Mouse (Mus musculus) forebrain, embryonic 14.5 days (tissue): ENCODE measurements around the gene Uhrf1. TPM values are rescaled to one million over a fixed set of nuclear protein-coding genes. Genes with fewer than 3 reads are reported as not detected.

Source experiments
- ATAC-seq: fragments of 200-750 bp; cut with Nextera tagmentation; 2 replicates; pipeline ENCODE4 v1.8.0; 2017; ENCODE audit warnings: mild to moderate bottlenecking, moderate library complexity
- DNase-seq: peaks from one replicate; pipeline ENCODE4 v3.0.0-alpha.2; 2015; ENCODE audit warnings: low spot score
- H3K27ac ChIP-seq: fragments of 300-500 bp; sonication (generic); 2 replicates; pipeline ENCODE4 v1.5.1; 2014; ENCODE audit warnings: low read depth, mild to moderate bottlenecking, control low read depth, low read length, moderate library complexity
- H3K27me3 ChIP-seq: fragments of 300-500 bp; sonication (generic); replicated peaks from 2 replicates; pipeline ENCODE4 v1.6.1; 2014; ENCODE audit warnings: low read length, control low read depth, mixed read lengths; ENCODE audit not compliant: control insufficient read depth, insufficient read depth
- H3K36me3 ChIP-seq: fragments of 300-500 bp; sonication (generic); 2 replicates; pipeline ENCODE4 v1.6.1; 2014; ENCODE audit warnings: low read length, control low read depth; ENCODE audit not compliant: control insufficient read depth, insufficient read depth
- H3K4me1 ChIP-seq: fragments of 300-500 bp; sonication (generic); 2 replicates; pipeline ENCODE4 v1.6.1; 2014; ENCODE audit warnings: antibody characterized with exemption, low read length, control low read depth; ENCODE audit not compliant: control insufficient read depth, insufficient read depth
- H3K4me2 ChIP-seq: fragments of 300-500 bp; sonication (generic); 2 replicates; pipeline ENCODE4 v1.6.1; 2014; ENCODE audit warnings: mild to moderate bottlenecking, control low read depth, low read length
- H3K4me3 ChIP-seq: fragments of 300-500 bp; sonication (generic); 2 replicates; pipeline ENCODE4 v1.5.1; 2014; ENCODE audit warnings: low read depth, low read length, control low read depth
- H3K9ac ChIP-seq: fragments of 300-500 bp; sonication (generic); 2 replicates; pipeline ENCODE4 v1.6.1; 2014; ENCODE audit warnings: mild to moderate bottlenecking, low read length, control low read depth, moderate library complexity
- H3K9me3 ChIP-seq: fragments of 300-500 bp; sonication (generic); replicated peaks from 2 replicates; pipeline ENCODE4 v1.6.1; 2016; ENCODE audit warnings: low read length, control low read depth, mixed read lengths; ENCODE audit not compliant: control insufficient read depth
- WGBS: fragments of 180-500 bp; shearing (Covaris S2); extraction: QIAGEN DNeasy Blood & Tissue Kit; methylation state at CpG from one replicate; pipeline ENCODE4 v1.1.7; 2014; 5-methylcytosine and 5-hydroxymethylcytosine counted together
- polyA plus RNA-seq: library from polyadenylated mRNA; unstranded; fragments of >200 nt; fragmentation: Nextera tagmentation; extraction: Ambion mirVana; gene quantifications from 2 replicates; pipeline ENCODE4 v1.2.1, GENCODE M21; 2014

Gene Uhrf1
- polyA plus RNA-seq, 1 experiment from 2014 or later = 47.4 TPM

DNA sequence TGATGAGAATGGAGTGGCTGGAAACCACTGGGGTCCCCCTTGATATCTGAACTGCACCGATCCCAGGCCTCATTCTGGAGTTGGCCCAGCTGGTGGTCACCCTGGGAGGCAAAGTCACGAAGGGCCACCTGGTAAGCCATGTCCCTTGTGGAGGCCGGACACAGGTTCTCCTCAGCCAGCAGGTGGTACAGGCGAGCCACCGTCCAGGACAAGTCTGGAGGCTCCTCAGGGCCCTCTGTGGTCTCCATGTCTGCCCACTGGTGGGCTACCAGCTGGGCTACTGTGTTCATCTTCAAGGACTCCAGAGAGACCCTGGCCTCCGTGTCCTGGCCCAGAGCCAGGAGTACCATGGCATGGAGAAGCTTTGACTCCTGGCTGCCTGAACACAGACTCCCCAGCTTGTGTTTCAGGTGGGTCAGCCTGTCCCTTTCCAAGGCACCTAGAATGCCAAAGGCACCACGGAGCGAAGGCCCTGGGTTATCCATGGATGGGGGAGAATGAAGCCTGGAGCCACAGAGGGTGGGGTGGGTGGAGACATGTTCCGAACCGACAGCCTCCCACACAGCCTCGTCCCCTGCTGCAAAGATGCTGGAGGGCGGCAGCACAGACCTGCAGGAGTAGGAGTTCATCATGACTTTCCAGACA is 31.4 kb upstream of the Uhrf1 start:
- no peak for ATAC-seq
- Histone ChIP-seq H3K4me2 (no peak overlapping the region), H3K27ac (no peak overlapping the region), H3K4me1 (no peaks in the 10 kb centered on the region), H3K4me3 (no peak overlapping the region), H3K27me3 (no peaks in the 10 kb centered on the region), H3K9me3 (no peaks in the 10 kb centered on the region), H3K9ac (no peak overlapping the region), H3K36me3 (no peaks in the 10 kb centered on the region)
- WGBS = 89% methylated on average over 12 of the region's 12 CpGs
- no peak for DNase-seq

- Histone ChIP-seq H3K4me1 (no peaks in the 10 kb centered on the region; the same call in 1 of the 2 replicates), H3K4me3 (no peak overlapping the region), H3K9me3 (no peaks in the 10 kb centered on the region), H3K4me2 (no peak overlapping the region), H3K36me3 (no peaks in the 10 kb centered on the region), H3K27ac (no peak overlapping the region), H3K9ac (no peak overlapping the region), H3K27me3 (no peaks in the 10 kb centered on the region)
- DNase-seq (no peak), ATAC-seq (no peak)
- WGBS = 79% methylated on average over 3 of the region's 3 CpGs
Observed at GRCm38 (mm10) chr17:56272644-56273043, 30.5 kb upstream of the Uhrf1 start.

DNA sequence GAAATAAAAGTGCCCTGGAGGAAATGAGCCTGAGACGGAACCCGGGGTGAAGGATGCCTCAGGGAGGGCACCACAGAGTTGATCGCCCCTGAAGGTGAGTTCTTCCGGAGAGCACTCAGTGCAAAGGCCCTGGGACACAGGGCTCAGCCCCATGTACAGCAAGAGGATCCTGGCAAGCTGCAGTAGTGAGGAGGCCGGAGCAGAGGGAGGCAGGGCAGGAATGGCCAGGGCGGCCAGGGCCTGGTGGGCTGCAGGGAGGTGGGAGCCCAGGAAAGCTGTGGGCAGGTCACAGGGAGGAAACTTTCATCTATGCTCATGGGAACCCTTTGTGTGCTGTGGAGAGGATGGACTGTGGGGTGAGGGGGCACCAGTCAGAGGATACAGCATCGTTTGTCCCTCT is 29.6 kb upstream of the Uhrf1 start:
- Histone ChIP-seq H3K36me3 (no peaks in the 10 kb centered on the region), H3K4me3 (no peak overlapping the region), H3K9ac (no peak overlapping the region), H3K9me3 (no peaks in the 10 kb centered on the region), H3K27me3 (no peaks in the 10 kb centered on the region), H3K4me2 (no peak overlapping the region), H3K27ac (no peak overlapping the region), H3K4me1 (no peaks in the 10 kb centered on the region; the same call in 1 of the 2 replicates)
- 88% methylated on average over 7 of the region's 7 CpGs for WGBS
- no peak for ATAC-seq
- DNase-seq = no peak

DNA sequence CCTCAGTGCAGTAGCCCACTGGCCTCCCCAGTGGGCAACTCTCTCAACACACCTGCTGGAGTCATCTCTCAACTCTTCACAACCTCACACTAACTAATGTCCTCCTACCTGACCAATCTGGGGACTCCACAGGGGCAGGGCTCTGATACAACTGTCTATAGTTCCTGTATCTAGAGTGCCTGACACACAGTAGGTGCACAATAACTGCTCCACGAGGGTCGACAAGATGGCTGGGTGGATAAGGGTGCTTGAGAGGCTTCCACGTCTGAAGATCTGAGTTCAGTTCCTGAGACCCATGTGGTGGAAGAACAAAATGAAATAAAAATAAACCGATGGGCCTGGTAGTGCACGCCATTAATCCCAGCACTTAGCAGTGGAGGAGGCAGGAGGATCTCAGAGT is 29.1 kb upstream of the Uhrf1 start:
- 91% methylated on average over 5 of the region's 5 CpGs for WGBS

GRCm38 (mm10) chr17:56275842-56276480 is 27.2 kb upstream of the Uhrf1 start:
- Histone ChIP-seq H3K9me3 (no peaks in the 10 kb centered on the region), H3K4me1 (no peaks in the 10 kb centered on the region; the same call in 1 of the 2 replicates), H3K27me3 (no peaks in the 10 kb centered on the region), H3K9ac (peak overlapping the region; percentile 67), H3K4me3 (peak overlapping the region; percentile 35), H3K4me2 (peak overlapping the region; percentile 62), H3K36me3 (no peaks in the 10 kb centered on the region), H3K27ac (no peak overlapping the region)
- ATAC-seq = 0 out of 2 replicates have a peak, but pooled peaks have one; percentile 22
- 29% methylated on average over 5 of the region's 5 CpGs for WGBS
- DNase-seq = no peak

More for the DNA sequence above, 29.1 kb upstream of the Uhrf1 start:
- H3K27ac ChIP-seq = no peak overlapping the region
- H3K9ac ChIP-seq = no peak overlapping the region
- no peaks in the 10 kb centered on the region; the same call in 1 of the 2 replicates for H3K4me1 ChIP-seq
- DNase-seq (no peak), ATAC-seq (no peak)
- H3K36me3 ChIP-seq = no peaks in the 10 kb centered on the region
- no peak overlapping the region for H3K4me3 ChIP-seq
- no peaks in the 10 kb centered on the region for H3K9me3 ChIP-seq
- H3K4me2 ChIP-seq = no peak overlapping the region
- no peaks in the 10 kb centered on the region for H3K27me3 ChIP-seq

GRCm38 (mm10) chr17:56276643-56277566 is 26.2 kb upstream of the Uhrf1 start, which contains the start of gene Ticam1:
Ticam1 (minus strand) TSS chr17:56276786.
- no peaks in the 10 kb centered on the region; the same call in 1 of the 2 replicates for H3K4me1 ChIP-seq
- peak within 1 kb of the TSS; percentile 62 for H3K4me2 ChIP-seq
- H3K4me3 ChIP-seq = peak within 1 kb of the TSS; percentile 35
- ATAC-seq (peak; percentile 88), DNase-seq (peak; percentile 84)
- no peak within 1 kb of the TSS for H3K27ac ChIP-seq
- no peaks in the 10 kb centered on the region for H3K9me3 ChIP-seq
- 8% methylated on average over 16 of the region's 21 CpGs for WGBS
- H3K27me3 ChIP-seq = no peaks in the 10 kb centered on the region
- no peaks in the 10 kb centered on the region for H3K36me3 ChIP-seq
- H3K9ac ChIP-seq = peak within 1 kb of the TSS; percentile 67

DNA sequence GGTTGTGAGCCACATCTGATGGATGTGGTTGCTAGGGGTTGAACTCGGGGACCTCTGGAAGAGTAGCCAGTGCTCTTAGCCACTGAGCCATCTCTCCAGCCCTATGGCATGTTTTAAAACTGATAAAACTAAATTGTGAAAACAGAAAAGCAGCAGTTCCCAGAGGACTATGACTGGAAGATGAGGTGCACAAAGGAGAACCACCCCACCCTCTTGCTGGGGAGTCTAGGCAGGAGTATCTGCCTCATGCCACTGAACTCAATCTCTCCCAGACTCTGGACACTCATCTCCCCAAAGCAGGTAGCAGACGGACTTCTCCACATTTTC is 25.6 kb upstream of the Uhrf1 start:
- DNase-seq (no peak), ATAC-seq (no peak)
- Histone ChIP-seq H3K4me1 (no peaks in the 10 kb centered on the region; the same call in 1 of the 2 replicates), H3K4me2 (no peak overlapping the region), H3K4me3 (no peak overlapping the region), H3K36me3 (no peaks in the 10 kb centered on the region), H3K9ac (no peak overlapping the region), H3K27me3 (no peaks in the 10 kb centered on the region), H3K9me3 (no peaks in the 10 kb centered on the region), H3K27ac (no peak overlapping the region)
- WGBS = 50% methylated on average over 2 of the region's 2 CpGs

- H3K4me1 ChIP-seq = no peaks in the 10 kb centered on the region; the same call in 1 of the 2 replicates
- DNase-seq (no peak), ATAC-seq (no peak)
- no peak overlapping the region for H3K27ac ChIP-seq
- H3K4me3 ChIP-seq = no peak overlapping the region
- H3K27me3 ChIP-seq = no peaks in the 10 kb centered on the region
- no peaks in the 10 kb centered on the region for H3K9me3 ChIP-seq
- H3K9ac ChIP-seq = no peak overlapping the region
- WGBS = 91% methylated on average over 5 of the region's 5 CpGs
- H3K4me2 ChIP-seq = no peak overlapping the region
- H3K36me3 ChIP-seq = no peaks in the 10 kb centered on the region
Observed at GRCm38 (mm10) chr17:56278340-56278739, 24.8 kb upstream of the Uhrf1 start.
